Mouse (Mus musculus) stomach, postnatal 0 days (tissue): ENCODE results near the gene Dusp14.

Experiments used
- CTCF ChIP-seq: IDR thresholded peaks from 2 replicates; pipeline ENCODE4 v1.5.1; 2016; ENCODE audit warnings: antibody characterized with exemption, low read depth, mild to moderate bottlenecking, moderate library complexity
- EP300 ChIP-seq: optimal IDR thresholded peaks from 2 replicates; pipeline ENCODE3; 2016; ENCODE audit warnings: antibody characterized with exemption

DNA sequence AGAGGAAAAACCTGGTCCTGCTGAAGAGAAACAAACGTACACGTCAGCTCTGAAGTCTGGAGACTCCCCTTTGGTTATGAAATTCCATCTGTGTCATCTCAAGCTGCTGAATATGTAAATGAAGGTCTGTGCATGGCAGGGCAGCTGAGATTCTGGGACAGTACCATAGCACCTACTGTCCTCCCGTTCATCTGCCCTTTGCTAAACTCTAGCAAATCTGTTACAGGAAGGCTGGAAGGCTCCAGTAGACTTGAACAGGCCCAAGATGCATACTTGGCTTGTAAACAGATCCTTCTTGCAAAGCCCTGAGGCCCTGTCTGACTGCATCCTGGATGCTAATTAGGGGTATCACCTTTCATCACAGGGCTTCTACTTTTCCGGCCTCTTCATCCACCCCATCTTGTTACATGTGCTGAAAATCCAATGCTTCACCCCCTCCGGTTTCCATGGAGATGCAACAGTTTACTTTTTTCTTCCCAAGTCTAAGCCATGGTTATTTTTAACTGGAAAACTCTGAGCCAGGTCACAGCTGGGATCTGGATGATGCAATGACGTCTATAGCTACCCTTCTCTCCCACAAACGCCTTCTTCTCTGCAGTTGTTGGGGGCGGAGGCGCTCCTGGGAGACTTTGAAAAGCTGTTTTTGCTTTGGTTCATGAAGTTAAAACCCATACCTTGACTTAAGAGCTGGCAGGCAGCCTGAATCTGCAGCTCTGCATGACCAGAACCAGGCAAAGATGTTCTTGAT, 4.0 kb upstream of the Dusp14 start:
- TF ChIP-seq CTCF (no peak), EP300 (no peak)
